Mouse (Mus musculus) hematopoietic stem cell, adult 5-6 weeks (primary cell): ENCODE measurements around the gene Wdr83. TPM values are rescaled to one million over a fixed set of nuclear protein-coding genes. Genes with fewer than 3 reads are reported as not detected.
A peak's percentile ranks its signal among the peaks of the same experiment; 100 is the strongest.
"Not testable (repeated sequence)": the region's sequence is repeated elsewhere in the genome, so short reads cannot be mapped to it uniquely, and the experiment has no call there.

ENCODE experiments used
- ATAC-seq, 2 experiments: fragments of 125-278 bp in 1 of 2; replicated peaks in 1 of 2; 2 replicates each; pipeline ENCODE4 v1.8.0; 2016 to 2017; ENCODE audit warnings: inconsistent platforms in 2 of 2, mild to moderate bottlenecking in 2 of 2, moderate number of reproducible peaks in 2 of 2, low read depth in 1 of 2, moderate TSS enrichment in 1 of 2; ENCODE audit not compliant: low FRiP score in 2 of 2, poor library complexity in 2 of 2, severe bottlenecking in 2 of 2, insufficient read depth in 1 of 2, low TSS enrichment in 1 of 2
- total RNA-seq: library from RNA; stranded (forward); fragments of 172-1452, 232-1000 nt; gene quantifications from 2 replicates; pipeline ENCODE4 v1.2.3, GENCODE M21; 2017

Gene Wdr83
- total RNA-seq, 1 experiment from 2014 or later, result 17.3 TPM

DNA sequence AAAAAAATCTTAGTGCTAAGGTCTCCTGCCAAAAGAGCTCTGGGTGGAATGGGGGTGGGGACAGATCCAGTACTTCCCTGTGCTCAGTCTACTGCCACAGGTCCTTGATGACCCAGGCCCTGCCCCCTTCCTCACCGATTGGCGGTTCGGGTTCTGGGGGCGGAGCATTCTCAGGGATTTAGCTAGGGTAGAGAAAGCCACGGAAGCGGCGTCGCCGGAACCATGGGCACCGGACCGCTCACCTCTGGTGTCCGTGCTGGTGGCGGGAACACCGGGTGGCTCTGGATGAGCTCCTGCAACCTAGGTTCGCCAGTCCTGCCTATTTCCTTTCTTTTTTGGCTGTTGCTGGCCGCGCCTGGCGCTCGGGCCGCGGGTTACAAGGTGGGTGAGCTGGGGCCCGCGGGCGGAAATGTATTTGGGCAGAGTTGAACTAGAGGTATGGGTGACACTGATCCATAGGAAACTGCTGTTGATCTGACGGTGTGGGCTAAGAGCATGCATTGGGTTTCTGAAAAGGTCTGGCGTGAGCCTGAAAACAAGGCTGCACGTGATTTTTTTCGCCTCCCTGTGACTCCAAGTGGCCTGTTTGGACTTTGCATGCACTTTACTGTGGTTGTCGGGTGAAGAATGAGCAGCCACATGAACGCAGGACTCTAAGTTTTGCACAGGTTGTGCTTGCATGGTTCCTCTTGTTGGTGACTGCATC is 2.2 kb upstream of the Wdr83 start, which contains the start of gene Man2b1:
Gene Man2b1 (plus strand): TSS at position 163 of the 706 bp plus-strand sequence.
- peak; percentile 74 to 78 for ATAC-seq

DNA sequence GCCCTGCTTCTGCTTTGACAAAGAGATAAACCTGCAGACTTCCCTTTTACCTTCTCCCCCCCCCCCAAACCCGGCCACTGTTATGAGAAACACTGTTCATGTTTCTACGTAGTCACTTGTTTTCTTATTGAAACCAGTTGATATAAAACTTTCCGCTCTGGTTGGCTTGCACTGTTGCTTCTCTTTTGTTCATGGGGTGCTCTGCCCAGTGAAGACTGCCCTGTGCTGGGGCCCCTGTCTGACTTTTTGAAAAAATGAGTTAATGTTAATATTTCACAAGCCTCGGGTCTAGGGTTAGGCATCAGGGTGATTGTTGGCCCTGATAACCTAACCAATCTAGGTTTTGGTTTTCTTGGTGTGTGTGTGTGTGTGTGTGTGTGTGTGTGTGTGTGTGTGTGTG is 1.1 kb upstream of the Wdr83 start:
- ATAC-seq, result not testable (repeated sequence)

DNA sequence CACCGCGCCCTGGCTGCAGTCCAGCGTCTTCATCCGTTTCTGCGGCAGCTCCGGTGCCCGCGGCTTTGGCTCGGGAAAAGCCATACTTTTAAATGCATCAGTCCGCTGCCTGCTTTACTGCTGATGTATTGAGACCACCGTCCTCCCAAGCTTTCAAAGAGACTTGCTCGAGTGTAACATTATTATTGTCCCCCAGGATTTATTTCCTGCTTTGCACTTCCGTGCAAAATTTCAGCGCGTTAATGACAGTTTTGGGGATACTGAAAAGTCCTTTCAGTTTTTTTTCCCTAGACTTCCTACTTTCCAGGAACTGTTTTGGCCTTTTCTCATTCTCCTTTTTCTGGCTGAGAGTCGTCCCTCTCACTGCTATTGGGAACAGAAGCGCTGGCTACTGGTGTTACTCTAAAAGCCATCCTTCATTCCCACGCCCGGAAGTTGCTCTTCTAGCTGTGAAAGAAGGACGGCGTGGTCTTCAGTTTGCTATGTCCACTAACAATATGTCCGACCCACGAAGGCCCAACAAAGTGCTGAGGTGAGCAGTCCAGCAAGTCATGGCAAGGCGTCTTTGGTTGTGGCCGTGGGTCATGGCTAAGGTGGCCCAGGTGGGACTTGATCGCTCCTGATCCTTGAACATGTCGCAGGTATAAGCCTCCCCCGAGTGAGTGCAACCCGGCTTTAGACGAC is 432 bp downstream of the Wdr83 start, which contains the start of gene Wdr83os:
Gene Wdr83os (plus strand): TSS at position 209 of the 684 bp plus-strand sequence.
- no peak for ATAC-seq

DNA sequence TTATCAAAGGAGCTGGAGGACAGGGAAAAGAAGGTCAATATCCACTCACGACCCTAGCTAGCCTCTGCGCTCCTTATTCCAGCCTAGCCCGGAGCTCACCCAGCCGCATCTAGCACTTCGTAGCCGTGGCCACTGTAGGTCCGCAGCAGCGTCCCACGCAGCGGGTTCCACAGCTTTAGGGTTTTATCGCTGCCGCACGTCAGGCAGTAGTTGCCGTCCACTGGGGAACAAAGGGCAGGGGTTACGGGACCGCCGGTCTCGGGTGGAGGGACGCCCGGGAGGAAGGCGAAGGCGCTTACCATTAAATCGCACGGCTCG is 933 bp downstream of the Wdr83 start:
- no peak for ATAC-seq

DNA sequence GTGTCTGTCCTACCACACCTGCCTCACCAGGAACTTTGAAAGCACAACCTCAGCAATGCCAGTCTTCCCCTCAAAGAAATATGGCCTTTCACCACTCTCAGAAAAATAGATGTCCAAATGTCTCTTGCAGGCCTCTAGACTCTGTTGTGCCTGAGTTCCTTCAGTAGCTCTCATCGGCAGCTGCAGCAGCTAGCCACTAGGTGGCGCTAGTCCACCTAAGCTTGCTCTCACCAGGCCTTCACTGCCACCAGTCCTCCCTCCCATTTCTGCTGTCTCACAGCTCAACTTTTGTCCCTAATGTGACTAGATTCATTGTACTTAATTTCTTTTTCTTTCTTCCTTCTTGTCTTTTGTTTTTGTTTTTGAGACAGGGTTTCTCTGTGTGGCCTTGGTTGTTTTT is 4.1 kb downstream of the Wdr83 start:
- ATAC-seq, result peak; percentile 48 to 61; a peak in 2 of 4 replicates

DNA sequence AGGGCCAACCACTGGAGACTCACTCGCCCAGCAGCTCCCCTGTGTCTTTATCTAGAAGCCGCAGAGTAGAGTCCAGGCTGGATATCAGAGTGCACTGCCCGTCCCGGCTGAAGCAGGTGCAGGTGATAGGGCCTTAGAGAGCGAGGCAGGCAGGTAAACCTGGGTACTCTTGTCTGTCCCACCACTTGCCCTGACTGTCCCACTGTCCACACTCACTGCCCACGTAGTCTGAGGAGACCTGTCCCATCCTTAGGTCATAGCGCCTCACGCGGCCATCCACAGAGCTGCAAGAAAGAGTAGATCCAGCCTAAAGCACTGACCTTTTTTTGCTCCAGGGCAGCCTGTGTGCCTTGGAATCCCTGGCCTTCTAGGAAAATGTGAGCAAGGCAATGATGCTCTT is 5.1 kb downstream of the Wdr83 start:
- ATAC-seq, result no peak

DNA sequence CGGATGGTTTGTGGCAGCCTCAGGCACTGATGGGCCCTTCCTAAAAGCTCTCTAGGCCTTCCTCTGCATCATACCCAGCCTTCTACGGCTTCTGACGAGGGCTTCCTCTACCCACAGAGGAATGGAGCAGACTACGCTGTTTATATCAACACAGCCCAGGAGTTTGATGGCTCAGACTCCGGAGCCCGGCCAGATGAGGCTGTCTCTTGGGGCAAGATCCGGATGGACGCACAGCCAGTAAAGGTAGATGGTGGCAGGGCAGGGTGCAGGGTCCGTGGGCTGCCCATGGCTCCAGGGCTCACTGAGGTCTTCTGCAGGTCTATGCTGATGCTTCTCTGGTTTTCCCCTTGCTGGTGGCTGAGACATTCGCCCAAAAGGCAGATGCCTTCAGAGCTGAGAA is 6.5 kb downstream of the Wdr83 start:
- no peak for ATAC-seq

DNA sequence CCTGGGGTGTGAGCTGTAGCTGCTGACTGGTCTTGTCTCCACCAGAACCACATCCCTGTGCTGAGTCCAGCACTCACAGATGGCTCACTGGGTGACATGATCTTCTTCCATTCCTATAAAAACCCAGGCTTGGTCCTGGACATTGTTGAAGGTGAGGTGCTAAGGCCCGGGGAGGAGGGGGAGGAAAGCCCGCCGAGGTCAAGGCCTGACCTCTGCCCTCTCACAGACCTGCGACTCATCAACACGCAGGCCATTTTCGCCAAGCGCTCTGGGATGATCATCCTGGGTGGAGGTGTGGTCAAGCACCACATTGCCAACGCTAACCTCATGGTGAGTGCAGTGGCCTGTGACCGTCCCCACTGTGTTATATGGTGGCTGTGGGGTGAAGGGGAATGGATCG is 6.9 kb downstream of the Wdr83 start:
- no peak for ATAC-seq

DNA sequence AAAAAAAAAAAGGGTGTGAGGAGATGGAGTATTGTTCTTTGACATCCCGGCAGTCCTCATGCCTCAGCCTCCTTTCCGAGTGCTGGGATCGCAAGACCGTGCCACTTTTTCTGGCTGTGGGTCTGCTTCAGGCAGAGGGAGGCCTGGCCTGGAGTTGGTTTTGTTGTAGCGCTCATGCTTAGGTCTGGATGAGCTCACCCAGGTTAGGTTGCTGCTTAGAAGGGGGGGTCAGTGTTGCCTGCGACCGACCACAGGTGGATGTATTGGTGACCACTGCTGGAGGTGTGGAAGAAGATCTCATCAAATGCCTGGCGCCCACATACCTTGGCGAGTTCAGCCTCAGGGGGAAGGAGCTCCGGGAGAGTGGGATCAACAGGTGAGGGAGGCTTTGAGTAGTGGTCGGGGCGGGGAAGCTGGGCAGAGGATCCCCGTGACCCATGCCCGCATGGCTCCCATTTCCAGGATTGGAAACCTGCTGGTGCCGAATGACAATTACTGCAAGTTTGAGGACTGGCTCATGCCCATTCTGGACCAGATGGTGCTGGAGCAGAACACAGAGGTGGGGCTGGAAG is 8.0 kb downstream of the Wdr83 start:
- no peak for ATAC-seq

DNA sequence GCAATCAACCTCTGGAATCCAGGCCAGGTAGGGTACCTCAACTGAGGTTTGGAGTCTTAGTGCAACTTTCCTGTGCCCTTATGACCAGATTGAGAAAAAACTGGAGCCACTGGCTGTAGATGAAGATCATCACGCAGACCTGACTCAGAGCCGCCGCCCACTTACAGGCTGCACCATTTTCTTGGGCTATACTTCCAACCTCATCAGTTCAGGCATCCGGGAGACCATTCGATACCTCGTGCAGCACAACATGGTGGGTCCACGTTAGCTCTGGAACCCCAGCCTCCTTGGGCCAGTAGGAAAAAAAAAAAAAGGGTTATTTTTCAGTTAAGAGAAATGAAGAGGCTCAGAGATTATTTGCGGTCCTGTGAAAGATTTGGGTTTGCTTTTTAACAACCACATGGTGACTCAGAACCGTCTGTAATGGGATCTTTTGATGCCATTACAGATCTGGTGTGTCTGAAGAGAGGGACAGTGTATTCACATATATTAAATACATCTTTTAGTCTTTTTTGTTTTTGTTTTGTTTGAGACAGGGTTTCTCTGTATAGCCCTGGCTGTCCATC is 8.7 kb downstream of the Wdr83 start:
- ATAC-seq, result 0 out of 4 replicates have a peak, but pooled peaks of 1 of the 2 experiments have one; percentile 2

DNA sequence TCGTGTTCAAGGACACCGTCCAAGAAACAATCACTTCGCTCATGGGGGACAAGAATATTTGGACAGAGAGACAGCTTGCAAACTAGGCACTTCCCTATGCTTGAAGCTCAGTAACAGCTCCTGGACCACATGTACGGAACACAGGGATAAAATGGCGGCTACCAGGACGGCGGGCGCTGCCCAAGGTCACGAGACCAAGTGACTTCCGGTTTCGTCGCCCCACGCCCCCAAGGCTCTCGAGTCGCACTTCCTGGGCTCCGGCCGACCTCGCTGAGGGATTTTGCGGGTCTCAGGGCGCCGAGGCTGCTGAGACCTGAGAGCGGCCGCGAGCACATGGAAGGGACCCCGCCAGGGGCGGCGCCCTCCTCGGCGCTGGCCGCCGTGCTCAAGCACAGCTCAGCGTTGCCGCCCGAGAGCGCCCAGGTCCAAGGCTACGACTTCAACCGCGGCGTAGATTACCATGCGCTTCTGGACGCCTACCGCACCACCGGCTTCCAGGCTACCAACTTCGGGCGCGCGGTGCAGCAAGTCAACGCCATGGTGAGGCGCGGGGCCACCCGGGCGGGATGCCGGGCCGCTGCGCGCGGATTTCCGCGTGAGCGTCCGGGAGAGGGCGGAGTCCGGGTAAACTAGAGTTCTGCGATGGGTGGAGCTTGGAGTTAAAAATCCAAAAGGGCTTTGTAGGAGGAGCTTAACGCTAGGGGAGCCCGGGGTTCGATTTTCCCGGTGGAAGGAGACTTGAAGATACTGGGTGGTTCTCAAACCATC is 9.4 kb downstream of the Wdr83 start, which contains the start of gene Dhps:
Gene Dhps (plus strand): TSS at position 244 of the 768 bp plus-strand sequence.
- peak; percentile 89 to 91 for ATAC-seq

DNA sequence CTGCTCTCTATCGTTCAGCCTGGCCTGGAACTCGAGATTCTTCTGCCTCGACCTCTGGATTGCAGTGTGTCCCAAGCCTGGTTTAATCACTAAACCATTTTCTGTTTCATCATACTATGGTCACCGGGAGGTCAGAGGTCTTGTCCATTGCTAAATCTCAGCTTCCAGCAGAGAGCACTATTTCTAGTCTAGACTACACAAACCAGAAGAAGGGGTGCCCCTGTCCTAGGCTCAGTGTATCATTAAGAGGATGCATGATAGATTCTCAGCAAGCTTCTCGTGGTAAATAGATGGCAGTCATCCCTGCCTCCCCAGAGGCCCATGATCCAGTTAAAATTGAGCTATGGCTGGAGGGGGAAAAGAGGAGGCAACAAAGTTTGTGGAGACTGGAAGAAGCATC is 10.1 kb downstream of the Wdr83 start:
- ATAC-seq, result no peak

DNA sequence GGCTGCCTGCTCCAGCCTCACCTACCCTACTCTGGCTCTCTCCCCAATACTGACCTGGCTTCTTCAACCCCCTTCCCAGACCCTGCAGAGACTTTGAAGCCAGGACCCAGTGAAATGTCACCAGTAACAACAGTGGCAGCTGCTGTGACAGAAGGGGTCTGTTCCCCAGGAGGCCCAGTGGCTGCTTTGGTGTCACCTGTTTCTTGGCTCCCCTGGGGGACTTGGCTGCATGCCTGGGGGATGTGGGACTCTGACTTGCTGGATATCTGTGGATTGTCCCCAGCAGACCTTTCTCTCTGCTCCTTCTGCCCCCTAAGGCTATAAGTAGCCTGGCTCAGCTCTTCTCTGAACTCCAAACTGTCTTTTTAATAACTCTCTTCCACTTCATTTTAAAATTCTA is 13.1 kb downstream of the Wdr83 start, which contains the start of gene Gm5741:
Gene Gm5741 (minus strand): TSS at position 1 of the 400 bp plus-strand sequence.
- no peak for ATAC-seq

DNA sequence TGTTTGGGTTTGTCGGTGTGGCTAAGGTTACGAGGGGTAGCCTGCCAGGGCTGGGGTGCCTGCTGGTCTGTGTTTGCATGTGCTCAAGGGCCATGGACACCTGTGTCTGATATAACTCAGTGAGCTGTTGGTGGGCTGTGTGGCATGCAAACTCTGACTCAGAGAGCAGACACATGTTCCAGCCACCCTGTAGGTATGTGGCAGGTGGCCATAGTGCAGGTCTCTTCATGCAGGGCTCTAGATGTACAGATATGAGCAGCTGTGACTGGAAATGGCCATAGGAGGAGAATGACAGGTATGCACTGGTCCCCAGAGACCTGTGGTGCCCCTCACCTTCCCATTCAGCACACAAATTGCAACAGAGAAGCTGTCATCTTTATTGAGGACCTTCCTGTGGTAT is 14.0 kb downstream of the Wdr83 start:
- ATAC-seq, result no peak

DNA sequence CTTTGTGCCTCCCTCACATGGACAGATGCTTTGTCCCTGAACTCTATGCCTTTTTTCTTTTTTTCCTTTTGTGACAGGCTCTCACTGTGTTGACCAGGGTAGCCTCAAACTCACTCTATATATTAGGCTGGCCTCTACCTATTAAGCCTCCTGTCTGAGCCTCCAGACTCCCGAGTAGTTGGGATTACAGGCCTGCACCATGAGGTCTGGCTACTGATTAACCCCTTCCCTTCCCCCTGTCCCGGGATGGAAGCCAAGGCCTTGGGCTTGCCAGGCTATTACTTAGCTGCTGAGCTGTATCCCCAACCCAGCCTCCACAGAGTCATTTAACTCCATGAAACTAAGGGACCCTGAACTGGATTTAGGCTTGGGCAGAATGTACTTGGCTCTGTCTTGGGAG is 15.9 kb downstream of the Wdr83 start:
- ATAC-seq, result no peak

DNA sequence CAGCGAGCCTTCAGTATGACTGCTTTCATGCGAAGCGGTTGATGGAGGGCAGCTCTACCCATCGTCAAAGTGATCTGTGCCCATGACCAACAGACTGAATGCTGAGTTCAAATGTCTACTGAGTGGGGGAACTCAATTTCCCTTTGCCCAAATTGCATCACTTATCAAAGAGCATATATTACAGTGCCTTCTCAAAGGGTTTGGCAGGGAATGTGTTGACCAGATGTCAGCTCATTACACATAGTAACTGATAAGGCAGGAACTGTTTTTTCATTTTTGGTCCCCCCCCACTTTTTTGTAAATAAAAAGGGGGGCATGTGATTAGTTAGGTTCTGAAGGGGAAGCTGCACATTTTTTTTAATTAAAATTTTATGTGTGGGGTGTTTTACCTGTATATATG is 18.5 kb downstream of the Wdr83 start:
- no peak for ATAC-seq

DNA sequence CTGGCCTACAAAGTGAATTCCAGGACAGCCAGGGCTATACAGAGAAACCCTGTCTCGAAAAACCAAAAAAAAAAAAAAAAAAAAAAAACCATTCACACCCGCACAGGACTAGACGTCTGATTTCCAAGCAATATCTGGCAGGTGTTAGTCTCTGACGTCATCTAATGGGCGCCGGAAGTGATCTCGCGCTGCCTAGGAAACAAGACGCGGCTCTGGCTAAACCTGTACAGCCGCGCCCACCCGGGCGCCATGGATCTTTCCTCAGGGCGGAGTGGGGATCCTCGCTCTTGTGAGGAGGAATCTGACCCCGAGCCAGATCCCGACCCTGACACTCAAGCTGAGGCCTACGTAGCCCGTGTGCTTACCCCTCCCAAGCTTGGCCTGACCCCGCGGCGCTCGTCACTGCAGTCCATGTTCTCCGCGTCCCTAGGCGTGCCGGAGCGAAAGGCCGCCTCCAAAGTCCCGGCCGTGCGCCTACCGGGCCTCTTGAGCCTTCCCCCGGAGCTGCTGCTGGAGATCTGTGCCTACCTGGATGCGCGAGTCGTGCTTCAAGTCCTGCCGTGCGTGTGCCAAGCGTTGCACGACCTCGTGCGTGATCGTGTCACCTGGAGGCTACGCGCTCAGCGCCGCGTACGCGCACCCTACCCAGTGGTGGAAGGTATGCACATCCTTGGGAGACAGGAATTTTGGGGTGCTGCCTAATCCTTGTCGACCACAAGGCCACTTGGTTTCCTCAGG is 21.1 kb downstream of the Wdr83 start, which contains the start of gene Fbxw9:
Gene Fbxw9 (plus strand): TSS at position 177 of the 738 bp plus-strand sequence.
- peak; percentile 89 to 96 for ATAC-seq
